ENCODE assay signal across 26 mouse cellular contexts in the genomic region with DNA sequence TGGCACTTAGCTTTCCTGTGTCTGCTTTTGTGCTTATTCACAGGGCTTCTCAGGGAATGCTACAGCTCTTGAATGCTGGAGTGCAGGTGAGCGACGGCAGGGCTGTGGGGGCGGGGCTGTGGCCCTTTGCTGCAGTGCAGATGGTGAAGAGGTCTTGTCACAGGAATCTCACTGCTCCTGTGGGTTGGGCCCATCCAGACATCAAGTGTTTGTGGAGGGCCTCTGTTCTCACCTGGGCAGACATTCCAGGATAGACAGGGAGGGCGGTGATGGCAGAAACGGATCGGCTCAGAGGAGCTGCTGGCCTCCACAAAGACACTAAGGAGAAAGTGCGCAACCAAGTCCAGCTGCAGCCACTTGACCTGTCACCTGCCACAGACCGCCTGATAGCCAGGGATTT. TPM values are rescaled to one million over a fixed set of nuclear protein-coding genes. Genes with fewer than 3 reads are reported as not detected.
DNase-seq lines count a peak whose midpoint lies in the region; ATAC-seq and TF ChIP-seq lines count a peak whose summit lies in the region.
"Had no signal": no experiment of that assay in that cellular context is flagged by ENCODE, and none has a peak within 500 bp of the region (broad histone marks: within the 10 kb centered on the region; RNA-seq: fewer than 3 reads in every experiment).

No protein-coding gene starts in this region.

- ATAC-seq in embryonic facial prominence, embryonic 13.5 days (ENCODE audit: insufficient number of reproducible peaks, insufficient read depth, low FRiP score, low TSS enrichment, low read depth), result no peak
- ATAC-seq in lung, embryonic 14.5 days (ENCODE audit: insufficient read depth), result peak; percentile 73
- ATAC-seq: forebrain, postnatal 0 days; inflammation-experienced regulatory T-cells, adult 6 months; liver, postnatal 0 days had no signal

- H3K9me3 ChIP-seq in heart, embryonic 10.5 days, result no peaks in the 10 kb centered on the region
- no peaks in the 10 kb centered on the region for H3K9me3 ChIP-seq in embryonic facial prominence, embryonic 13.5 days
- no peaks in the 10 kb centered on the region for H3K9me3 ChIP-seq in lung, embryonic 14.5 days (ENCODE audit: low read depth, low read length)
- H3K9me3 ChIP-seq: heart, embryonic 15.5 days; neural tube, embryonic 15.5 days had no signal

- no peak overlapping the region for H3K4me3 ChIP-seq in heart, embryonic 10.5 days
- H3K4me3 ChIP-seq in embryonic facial prominence, embryonic 13.5 days, result no peak overlapping the region
- H3K4me3 ChIP-seq in lung, embryonic 14.5 days (ENCODE audit: low read depth, low read length), result no peak overlapping the region
- H3K4me3 ChIP-seq: heart, adult 2 months; heart, embryonic 15.5 days; neural tube, embryonic 15.5 days had no signal

- no peak overlapping the region for H3K4me2 ChIP-seq in embryonic facial prominence, embryonic 13.5 days
- H3K4me2 ChIP-seq in lung, embryonic 14.5 days, result no peak overlapping the region
- H3K4me2 ChIP-seq: heart, embryonic 15.5 days; hindbrain, embryonic 14.5 days; liver, embryonic 11.5 days; neural tube, embryonic 15.5 days had no signal

- peaks cover 8% of the 10 kb centered on the region for H3K36me3 ChIP-seq in heart, embryonic 10.5 days
- H3K36me3 ChIP-seq in embryonic facial prominence, embryonic 13.5 days, result 0 out of 2 replicates have a peak, but pooled peaks cover 4% of the 10 kb centered on the region
- H3K36me3 ChIP-seq in lung, embryonic 14.5 days (ENCODE audit: insufficient read depth), result 0 out of 2 replicates have a peak, but pooled peaks cover 2% of the 10 kb centered on the region
- H3K36me3 ChIP-seq: heart, embryonic 15.5 days; neural tube, embryonic 15.5 days had no signal

- no peaks in the 10 kb centered on the region for H3K27me3 ChIP-seq in heart, embryonic 10.5 days (ENCODE audit: insufficient read depth, poor library complexity, severe bottlenecking)
- H3K27me3 ChIP-seq in embryonic facial prominence, embryonic 13.5 days, result no peaks in the 10 kb centered on the region
- H3K27me3 ChIP-seq in lung, embryonic 14.5 days (ENCODE audit: insufficient read depth, low read length), result no peaks in the 10 kb centered on the region
- H3K27me3 ChIP-seq: heart, embryonic 15.5 days; neural tube, embryonic 15.5 days had no signal

- no peak overlapping the region for H3K9ac ChIP-seq in embryonic facial prominence, embryonic 13.5 days
- no peak overlapping the region for H3K9ac ChIP-seq in lung, embryonic 14.5 days
- H3K9ac ChIP-seq: forebrain, postnatal 0 days; heart, embryonic 15.5 days; hindbrain, embryonic 14.5 days; liver, postnatal 0 days; neural tube, embryonic 15.5 days had no signal

- 59% methylated on average over 8 of the region's 8 CpGs for WGBS in heart, embryonic 10.5 days
- 62% methylated on average over 8 of the region's 8 CpGs for WGBS in embryonic facial prominence, embryonic 13.5 days
- WGBS in lung, embryonic 14.5 days, result 52% methylated on average over 8 of the region's 8 CpGs

- 0 out of 2 replicates have a peak overlapping the region, but pooled peaks have one; percentile 11 for H3K27ac ChIP-seq in heart, embryonic 10.5 days
- H3K27ac ChIP-seq in embryonic facial prominence, embryonic 13.5 days, result peak overlapping the region; percentile 39; the same call in 1 of the 2 replicates
- H3K27ac ChIP-seq in lung, embryonic 14.5 days (ENCODE audit: low read depth), result peak overlapping the region; percentile 86
- H3K27ac ChIP-seq: heart, adult 2 months; heart, embryonic 15.5 days; hindbrain, embryonic 14.5 days; neural tube, embryonic 15.5 days; stomach, postnatal 0 days had no signal

- no peak for TF ChIP-seq CTCF in lung, embryonic 14.5 days (IDR thresholded peaks at IDR 0.05; ENCODE audit: low read depth)

- peaks cover 30% of the 10 kb centered on the region for H3K4me1 ChIP-seq in heart, embryonic 10.5 days
- peaks cover 63% of the 10 kb centered on the region for H3K4me1 ChIP-seq in embryonic facial prominence, embryonic 13.5 days
- H3K4me1 ChIP-seq in lung, embryonic 14.5 days (ENCODE audit: insufficient read depth), result peaks cover 6% of the 10 kb centered on the region; the same call in 1 of the 2 replicates

- DNase-seq in heart, embryonic 10.5 days (ENCODE audit: low spot score), result no peak
- no peak for DNase-seq in heart, adult 11 months
- peak; percentile 70 for DNase-seq in lung, embryonic 14.5 days
- DNase-seq in lung, postnatal 25 days (ENCODE audit: low spot score), result peak; percentile 87
- no peak for DNase-seq in right cerebral cortex, postnatal 10 days (ENCODE audit: low spot score in 2 of 2)
- DNase-seq in frontal cortex, adult 2 months (ENCODE audit: extremely low spot score in 1 of 2, low spot score in 1 of 2), result no peak
- DNase-seq in right cerebral cortex, postnatal 25 days, result no peak
- DNase-seq: adrenal gland, postnatal 14 days; cerebellum, adult 2 months; cerebellum, postnatal 36 days; forebrain, postnatal 0 days; gastrocnemius, postnatal 25 days; heart, adult 2 months; heart, postnatal 4 days; kidney, adult 2 months; kidney, postnatal 10 days; left cerebral cortex, postnatal 4 days; liver, postnatal 0 days; thymus, adult 2 months had no signal

RNA-seq across cellular contexts. Expression of a gene that starts 42.2 kb away (rescaled TPM):
- 14.4 and 21.0 TPM in 2 replicates for polyA plus RNA-seq in heart, embryonic 10.5 days (2016; fragmentation: Nextera tagmentation; extraction: Ambion mirVana)
- polyA plus RNA-seq in embryonic facial prominence, embryonic 13.5 days (2015; fragmentation: Nextera tagmentation; extraction: Ambion mirVana), result 40.3 and 40.6 TPM in 2 replicates
- 23.9 and 27.3 TPM in 2 replicates for polyA plus RNA-seq in lung, embryonic 14.5 days (2014; fragmentation: Nextera tagmentation; extraction: Ambion mirVana)
- polyA plus RNA-seq in frontal cortex, adult 2 months (2012; rRNA removed), result 92.3 and 101 TPM in 2 replicates

RNA-seq across cellular contexts. Expression of a gene that starts 45.4 kb away (rescaled TPM):
- polyA plus RNA-seq in heart, embryonic 10.5 days (2016; fragmentation: Nextera tagmentation; extraction: Ambion mirVana), result 36.5 and 42.3 TPM in 2 replicates
- 22.9 and 26.0 TPM in 2 replicates for polyA plus RNA-seq in embryonic facial prominence, embryonic 13.5 days (2015; fragmentation: Nextera tagmentation; extraction: Ambion mirVana)
- 27.1 and 29.5 TPM in 2 replicates for polyA plus RNA-seq in lung, embryonic 14.5 days (2014; fragmentation: Nextera tagmentation; extraction: Ambion mirVana)
- 24.2 and 25.6 TPM in 2 replicates for polyA plus RNA-seq in frontal cortex, adult 2 months (2012; rRNA removed)

Comparison
In these comparisons a context has a peak if more than half of its experiments do, and no peak if none do; other contexts are left out.
1. DNase-seq: peak in lung, embryonic 14.5 days (single experiment) and lung, postnatal 25 days (single experiment); none in heart, embryonic 10.5 days (single experiment), heart, adult 11 months (single experiment), right cerebral cortex, postnatal 10 days (0 of 2), frontal cortex, adult 2 months (0 of 2) and right cerebral cortex, postnatal 25 days (single experiment).
2. H3K27ac ChIP-seq: peak in every context shown above with its lines; median percentile 86 in lung, embryonic 14.5 days; 39 in embryonic facial prominence, embryonic 13.5 days; 11 in heart, embryonic 10.5 days.